Mouse (Mus musculus): ENCODE measurements around the gene Fam8a1. TPM values are rescaled to one million over a fixed set of nuclear protein-coding genes. Genes with fewer than 3 reads are reported as not detected.

Gene Fam8a1
- total and polyA plus RNA-seq, 3 experiments = 6.9 to 9.9 (median 9.9) TPM

GRCm38 (mm10) chr13:46695932-46696331, 26.6 kb downstream of the Fam8a1 start:
- TF ChIP-seq MAFK (IDR thresholded peaks at IDR 0.05; ENCODE audit: insufficient replicate concordance, low read length) (no peak), ELF1 (IDR thresholded peaks at IDR 0.05; ENCODE audit: low read depth, low read length) (no peak), SMC3 (IDR thresholded peaks at IDR 0.05; ENCODE audit: low read depth, low read length) (no peak), NELFE (IDR thresholded peaks at IDR 0.05; ENCODE audit: low read depth, low read length) (no peak), GABPA (IDR thresholded peaks at IDR 0.05; ENCODE audit: insufficient replicate concordance, low read depth, low read length) (no peak), NRF1 (IDR thresholded peaks at IDR 0.05; ENCODE audit: low read depth, low read length) (no peak), MYC (IDR thresholded peaks at IDR 0.05; ENCODE audit: low read depth, low read length) (no peak), MAZ (IDR thresholded peaks at IDR 0.05; ENCODE audit: low read depth, low read length) (no peak), USF1 (IDR thresholded peaks at IDR 0.05; ENCODE audit: low read depth, low read length) (no peak)
- dilution Hi-C loops (cut with MboI; ENCODE audit: extremely low pct_ligation_motif_present, extremely low pct_unique_long_range_greater_than_20kb, low sequenced_read_pairs) (no loop called here), in situ Hi-C loops (cut with MboI; ENCODE audit: low pct_ligation_motif_present, low pct_unique_long_range_greater_than_20kb, low sequenced_read_pairs) (no loop called here)
- H3K9me3 ChIP-seq (replicated peaks; ENCODE audit: low read length) = no peaks in the 10 kb centered on the region
- H3K4me1 ChIP-seq (ENCODE audit: control insufficient read depth in 1 of 2, insufficient read depth in 2 of 2) = peaks cover 0 to 35% of the 10 kb centered on the region in 2 experiments; a peak in 3 of 4 replicates
- no peak overlapping the region for H3K27ac ChIP-seq (ENCODE audit: insufficient read depth, low read depth)
- H3K36me3 ChIP-seq (replicated peaks in 1 of 2; ENCODE audit: control insufficient read depth in 1 of 2, insufficient read depth in 1 of 2, low read length in 1 of 2) = peaks cover 20 to 83% of the 10 kb centered on the region in 2 experiments
- no peak overlapping the region for H3K4me2 ChIP-seq (ENCODE audit: insufficient read depth, low read depth, poor library complexity, severe bottlenecking)
- H3K4me3 ChIP-seq (replicated peaks in 1 of 3; ENCODE audit: low read depth in 2 of 3, low read length in 2 of 3, poor library complexity in 1 of 3) = no peak overlapping the region
- H3K79me2 ChIP-seq (replicated peaks; ENCODE audit: control insufficient read depth, extremely low read depth, insufficient read depth, poor library complexity, severe bottlenecking) = peaks cover 23% of the 10 kb centered on the region
- H3K9ac ChIP-seq (ENCODE audit: insufficient read depth, low read depth) = no peak overlapping the region
- DNase-seq (ENCODE audit: extremely low read depth) = no peak
- H3K27me3 ChIP-seq (replicated peaks) = no peaks in the 10 kb centered on the region

- H3K36me3 ChIP-seq (replicated peaks in 1 of 2; ENCODE audit: control insufficient read depth in 1 of 2, insufficient read depth in 1 of 2, low read length in 1 of 2) = peaks cover 17 to 81% of the 10 kb centered on the region in 2 experiments
- no peak for DNase-seq (ENCODE audit: extremely low read depth)
These were observed 27.5 kb downstream of the Fam8a1 start for GRCm38 (mm10) chr13:46696788-46697187.

GRCm38 (mm10) chr13:46699372-46699771, 30.1 kb downstream of the Fam8a1 start:
- no peak overlapping the region for H3K27ac ChIP-seq (ENCODE audit: insufficient read depth, low read depth)
- in situ Hi-C loops (cut with MboI; ENCODE audit: low pct_ligation_motif_present, low pct_unique_long_range_greater_than_20kb, low sequenced_read_pairs) (no loop called here), dilution Hi-C loops (cut with MboI; ENCODE audit: extremely low pct_ligation_motif_present, extremely low pct_unique_long_range_greater_than_20kb, low sequenced_read_pairs) (no loop called here)
- H3K27me3 ChIP-seq (replicated peaks) = no peaks in the 10 kb centered on the region
- no peaks in the 10 kb centered on the region for H3K9me3 ChIP-seq (replicated peaks; ENCODE audit: low read length)
- H3K36me3 ChIP-seq (replicated peaks in 1 of 2; ENCODE audit: control insufficient read depth in 1 of 2, insufficient read depth in 1 of 2, low read length in 1 of 2) = peaks cover 13 to 82% of the 10 kb centered on the region in 2 experiments
- H3K4me3 ChIP-seq (replicated peaks in 1 of 3; ENCODE audit: low read depth in 2 of 3, low read length in 2 of 3, poor library complexity in 1 of 3) = no peak overlapping the region
- TF ChIP-seq MAX (IDR thresholded peaks at IDR 0.05; ENCODE audit: low read length) (no peak), MAFK (IDR thresholded peaks at IDR 0.05; ENCODE audit: insufficient replicate concordance, low read length) (no peak), SMC3 (IDR thresholded peaks at IDR 0.05; ENCODE audit: low read depth, low read length) (no peak), ZC3H11A (IDR thresholded peaks at IDR 0.05; ENCODE audit: low read depth, low read length) (no peak), NRF1 (IDR thresholded peaks at IDR 0.05; ENCODE audit: low read depth, low read length) (no peak), KAT2A (IDR thresholded peaks at IDR 0.05; ENCODE audit: insufficient replicate concordance, low read length) (no peak), TCF12 (IDR thresholded peaks at IDR 0.05; ENCODE audit: low read depth, low read length) (no peak)
- H3K79me2 ChIP-seq (replicated peaks; ENCODE audit: control insufficient read depth, extremely low read depth, insufficient read depth, poor library complexity, severe bottlenecking) = peaks cover 20% of the 10 kb centered on the region; the same call in 1 of the 2 replicates
- H3K4me1 ChIP-seq (ENCODE audit: control insufficient read depth in 1 of 2, insufficient read depth in 2 of 2) = peaks cover 0 to 43% of the 10 kb centered on the region in 2 experiments; a peak in 3 of 4 replicates
- DNase-seq (ENCODE audit: extremely low read depth) = no peak
- no peak overlapping the region for H3K4me2 ChIP-seq (ENCODE audit: insufficient read depth, low read depth, poor library complexity, severe bottlenecking)
- H3K9ac ChIP-seq (ENCODE audit: insufficient read depth, low read depth) = no peak overlapping the region

More at GRCm38 (mm10) chr13:46696788-46697187, 27.5 kb downstream of the Fam8a1 start:
- dilution Hi-C loops (cut with MboI; ENCODE audit: extremely low pct_ligation_motif_present, extremely low pct_unique_long_range_greater_than_20kb, low sequenced_read_pairs) = no loop called here
- peaks cover 19% of the 10 kb centered on the region for H3K79me2 ChIP-seq (replicated peaks; ENCODE audit: control insufficient read depth, extremely low read depth, insufficient read depth, poor library complexity, severe bottlenecking)
- peaks cover 0 to 33% of the 10 kb centered on the region in 2 experiments; a peak in 3 of 4 replicates for H3K4me1 ChIP-seq (ENCODE audit: control insufficient read depth in 1 of 2, insufficient read depth in 2 of 2)
- TF ChIP-seq E2F4 (IDR thresholded peaks at IDR 0.05; ENCODE audit: insufficient replicate concordance, low read depth, low read length) (no peak), POLR2A (IDR thresholded peaks at IDR 0.05; ENCODE audit: low read depth, low read length) (no peak), TBP (conservative IDR thresholded peaks at IDR 0.05; ENCODE audit: low read depth, low read length) (no peak), RCOR1 (conservative IDR thresholded peaks at IDR 0.05; ENCODE audit: low read depth, low read length) (no peak), POLR2AphosphoS2 (IDR thresholded peaks at IDR 0.05; ENCODE audit: low read depth, low read length) (no peak)
- no peak overlapping the region for H3K4me3 ChIP-seq (replicated peaks in 1 of 3; ENCODE audit: low read depth in 2 of 3, low read length in 2 of 3, poor library complexity in 1 of 3)
- H3K4me2 ChIP-seq (ENCODE audit: insufficient read depth, low read depth, poor library complexity, severe bottlenecking) = no peak overlapping the region
- no peaks in the 10 kb centered on the region for H3K9me3 ChIP-seq (replicated peaks; ENCODE audit: low read length)
- H3K27ac ChIP-seq (ENCODE audit: insufficient read depth, low read depth) = no peak overlapping the region
- H3K9ac ChIP-seq (ENCODE audit: insufficient read depth, low read depth) = no peak overlapping the region
- in situ Hi-C loops (cut with MboI; ENCODE audit: low pct_ligation_motif_present, low pct_unique_long_range_greater_than_20kb, low sequenced_read_pairs) = no loop called here
- no peaks in the 10 kb centered on the region for H3K27me3 ChIP-seq (replicated peaks)

All from CH12.LX (cell line).